Mouse (Mus musculus): ENCODE data around the gene Slc6a12.

The Slc6a12 gene

DNA sequence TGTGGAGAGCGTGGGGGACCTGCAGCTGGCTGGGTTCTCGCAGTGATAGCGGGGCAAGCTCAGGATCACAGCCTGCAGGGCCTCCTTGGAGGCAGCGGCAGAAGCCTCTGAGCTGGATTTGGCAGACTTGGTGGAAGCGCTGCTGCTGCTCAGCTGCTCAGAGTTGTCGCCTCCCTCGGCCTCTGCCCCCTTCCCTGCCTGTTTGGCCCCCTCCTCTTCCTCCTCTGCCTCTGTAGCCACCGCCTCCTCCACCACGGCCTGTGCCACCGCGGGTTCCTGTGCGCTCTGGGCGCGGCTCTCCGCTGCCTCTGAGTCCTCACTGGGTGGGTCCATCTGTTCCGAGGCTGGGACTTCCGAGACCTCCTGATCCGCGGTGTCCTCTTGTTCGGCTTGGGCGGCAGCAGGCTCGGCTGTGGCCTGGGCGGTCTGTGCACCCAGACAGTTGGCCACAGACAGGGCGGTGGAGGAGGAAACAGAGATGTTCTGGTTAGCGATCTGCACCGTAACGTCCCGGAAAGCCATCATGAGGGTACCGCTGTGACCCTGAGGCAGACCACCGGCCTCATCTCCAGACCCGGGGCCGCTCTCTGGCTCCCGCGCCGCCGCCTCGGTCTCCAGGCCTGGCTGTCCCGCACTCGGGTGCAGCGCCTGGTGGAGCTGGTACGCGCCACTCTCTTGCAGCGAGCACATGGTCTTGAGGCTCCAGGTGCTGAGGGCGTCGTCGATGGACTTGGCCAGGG, 69.9 kb downstream of the Slc6a12 start:
- no peak for DNase-seq (ENCODE audit: low spot score in 2 of 2)

All from frontal cortex, postnatal 10 days (tissue).